Mouse (Mus musculus) kidney, postnatal 0 days (tissue): Measurements from ENCODE around the gene Ndc1. TPM values are rescaled to one million over a fixed set of nuclear protein-coding genes. Genes with fewer than 3 reads are reported as not detected.

Experiments used
- ATAC-seq: fragments of 200-750 bp; cut with Nextera tagmentation; replicated peaks from 2 replicates; pipeline ENCODE4 v1.8.0; 2017; ENCODE audit warnings: low read depth, moderate number of reproducible peaks, moderate TSS enrichment, moderate library complexity; ENCODE audit not compliant: low FRiP score
- DNase-seq: peaks from one replicate; pipeline ENCODE4 v3.0.0-alpha.2; 2016; ENCODE audit warnings: low spot score
- H3K27ac ChIP-seq: fragments of 300-500 bp; sonication (generic); 2 replicates; pipeline ENCODE4 v1.5.1; 2014; ENCODE audit warnings: mild to moderate bottlenecking
- H3K27me3 ChIP-seq: fragments of 300-500 bp; sonication (generic); 2 replicates; pipeline ENCODE4 v1.6.1; 2014; ENCODE audit warnings: low read length, mixed read lengths; ENCODE audit not compliant: insufficient read depth
- H3K36me3 ChIP-seq: fragments of 300-500 bp; sonication (generic); 2 replicates; pipeline ENCODE4 v1.6.1; 2014; ENCODE audit warnings: low read length, mixed read lengths; ENCODE audit not compliant: insufficient read depth
- H3K4me1 ChIP-seq: fragments of 300-500 bp; sonication (generic); replicated peaks from 2 replicates; pipeline ENCODE4 v1.6.1; 2014; ENCODE audit warnings: antibody characterized with exemption, low read length, mixed read lengths; ENCODE audit not compliant: insufficient read depth
- H3K4me2 ChIP-seq: fragments of 300-500 bp; sonication (generic); 2 replicates; pipeline ENCODE4 v1.6.1; 2014; ENCODE audit warnings: mild to moderate bottlenecking, low read length, moderate library complexity, mixed read lengths
- H3K4me3 ChIP-seq: fragments of 300-500 bp; sonication (generic); replicated peaks from 2 replicates; pipeline ENCODE4 v1.5.1; 2014; ENCODE audit warnings: low read depth, low read length
- H3K9ac ChIP-seq: fragments of 300-500 bp; sonication (generic); 2 replicates; pipeline ENCODE4 v1.6.1; 2014; ENCODE audit warnings: low read depth, low read length
- H3K9me3 ChIP-seq: fragments of 300-500 bp; sonication (generic); replicated peaks from 2 replicates; pipeline ENCODE4 v1.6.1; 2016; ENCODE audit warnings: low read length, inconsistent platforms, mixed read lengths
- CTCF ChIP-seq: IDR thresholded peaks from 2 replicates; pipeline ENCODE4 v1.5.1; 2016; ENCODE audit warnings: antibody characterized with exemption, low read depth, mild to moderate bottlenecking, moderate library complexity
- WGBS: fragments of 180-500 bp; shearing (Covaris S2); extraction: QIAGEN DNeasy Blood & Tissue Kit; methylation state at CpG from one replicate; pipeline ENCODE4 v1.1.7; 2014; 5-methylcytosine and 5-hydroxymethylcytosine counted together
- polyA plus RNA-seq: library from polyadenylated mRNA; unstranded; fragments of >200 nt; fragmentation: Nextera tagmentation; extraction: Ambion mirVana; gene quantifications from 2 replicates; pipeline ENCODE4 v1.2.1, GENCODE M21; 2015

The Ndc1 gene
- polyA plus RNA-seq, 1 experiment from 2014 or later: 19.0 TPM

- Histone ChIP-seq H3K9ac (no peak overlapping the region), H3K27me3 (peaks cover 7% of the 10 kb centered on the region; the same call in 1 of the 2 replicates), H3K4me3 (peak overlapping the region; percentile 21; the same call in 1 of the 2 replicates), H3K4me2 (peak overlapping the region; percentile 41), H3K9me3 (no peaks in the 10 kb centered on the region), H3K27ac (peak overlapping the region; percentile 42; the same call in 1 of the 2 replicates), H3K36me3 (no peaks in the 10 kb centered on the region), H3K4me1 (peaks cover 10% of the 10 kb centered on the region)
- peak; percentile 67 for DNase-seq
- no peak for TF ChIP-seq CTCF
- WGBS: 28% methylated on average over 11 of the region's 11 CpGs
- ATAC-seq: peak; percentile 57
Measured at GRCm38 (mm10) chr4:107442288-107442687, 74.7 kb downstream of the Ndc1 start.

GRCm38 (mm10) chr4:107442891-107443483, 75.4 kb downstream of the Ndc1 start:
- Histone ChIP-seq H3K27ac (peak overlapping the region; percentile 43; the same call in 1 of the 2 replicates), H3K4me3 (peak overlapping the region; percentile 21; the same call in 1 of the 2 replicates), H3K4me2 (peak overlapping the region; percentile 41), H3K9me3 (no peaks in the 10 kb centered on the region), H3K27me3 (peaks cover 7% of the 10 kb centered on the region; the same call in 1 of the 2 replicates), H3K36me3 (no peaks in the 10 kb centered on the region), H3K9ac (no peak overlapping the region), H3K4me1 (peaks cover 10% of the 10 kb centered on the region)
- WGBS: 24% methylated on average over 16 of the region's 16 CpGs
- no peak for DNase-seq
- no peak for TF ChIP-seq CTCF
- ATAC-seq: no peak

- H3K4me3 ChIP-seq: no peak overlapping the region
- H3K9me3 ChIP-seq: no peaks in the 10 kb centered on the region
- no peak overlapping the region for H3K9ac ChIP-seq
- H3K27me3 ChIP-seq: peaks cover 8% of the 10 kb centered on the region; the same call in 1 of the 2 replicates
- no peak overlapping the region; the same call in 1 of the 2 replicates for H3K27ac ChIP-seq
- DNase-seq (no peak), ATAC-seq (no peak)
- H3K36me3 ChIP-seq: no peaks in the 10 kb centered on the region
- H3K4me2 ChIP-seq: peak overlapping the region; percentile 41; the same call in 1 of the 2 replicates
- peaks cover 10% of the 10 kb centered on the region for H3K4me1 ChIP-seq
- no peak for TF ChIP-seq CTCF
- WGBS: 51% methylated on average over 11 of the region's 11 CpGs
Measured at GRCm38 (mm10) chr4:107443621-107444020, 76.0 kb downstream of the Ndc1 start.

- Histone ChIP-seq H3K4me2 (no peak overlapping the region), H3K4me3 (no peak overlapping the region), H3K36me3 (no peaks in the 10 kb centered on the region), H3K9ac (no peak overlapping the region), H3K9me3 (no peaks in the 10 kb centered on the region), H3K27ac (no peak overlapping the region), H3K4me1 (peaks cover under 1% of the 10 kb centered on the region), H3K27me3 (0 out of 2 replicates have a peak, but pooled peaks cover 3% of the 10 kb centered on the region)
- 75% methylated on average over 6 of the region's 6 CpGs for WGBS
- ATAC-seq (no peak), DNase-seq (no peak)
- peak; percentile 46; the same call in 1 of the 2 replicates for TF ChIP-seq CTCF
Measured at GRCm38 (mm10) chr4:107448481-107448880, 80.9 kb downstream of the Ndc1 start.

GRCm38 (mm10) chr4:107449519-107449918, 81.9 kb downstream of the Ndc1 start:
- H3K4me2 ChIP-seq: no peak overlapping the region
- H3K27me3 ChIP-seq: 0 out of 2 replicates have a peak, but pooled peaks cover 3% of the 10 kb centered on the region
- H3K9me3 ChIP-seq: no peaks in the 10 kb centered on the region
- H3K36me3 ChIP-seq: no peaks in the 10 kb centered on the region
- WGBS: 79% methylated on average over 13 of the region's 13 CpGs
- H3K4me1 ChIP-seq: no peaks in the 10 kb centered on the region
- no peak overlapping the region for H3K9ac ChIP-seq
- no peak overlapping the region for H3K4me3 ChIP-seq
- no peak overlapping the region for H3K27ac ChIP-seq
- DNase-seq (no peak), ATAC-seq (no peak)
- no peak for TF ChIP-seq CTCF

GRCm38 (mm10) chr4:107452266-107453015, 84.9 kb downstream of the Ndc1 start:
- Histone ChIP-seq H3K27me3 (0 out of 2 replicates have a peak, but pooled peaks cover 3% of the 10 kb centered on the region), H3K4me2 (no peak overlapping the region), H3K4me3 (no peak overlapping the region), H3K9me3 (no peaks in the 10 kb centered on the region), H3K36me3 (no peaks in the 10 kb centered on the region), H3K9ac (no peak overlapping the region), H3K27ac (no peak overlapping the region), H3K4me1 (no peaks in the 10 kb centered on the region)
- TF ChIP-seq CTCF: peak; percentile 45; the same call in 1 of the 2 replicates
- ATAC-seq (no peak), DNase-seq (no peak)
- 64% methylated on average over 18 of the region's 18 CpGs for WGBS
